8 mouse cellular contexts compared by ENCODE assay signal in genomic region chr7:99858175-99858812, GRCm38 (mm10). TPM values are rescaled to one million over a fixed set of nuclear protein-coding genes. Genes with fewer than 3 reads are reported as not detected.
DNase-seq lines count a peak whose midpoint lies in the region; ATAC-seq and TF ChIP-seq lines count a peak whose summit lies in the region.

No protein-coding gene starts in this region.

- H3K4me3 ChIP-seq in kidney, postnatal 0 days (replicated peaks; ENCODE audit: low read depth, low read length), result peak overlapping the region; percentile 72
- peak overlapping the region; percentile 68 for H3K4me3 ChIP-seq in embryonic facial prominence, embryonic 14.5 days (ENCODE audit: low read depth, low read length)
- H3K4me3 ChIP-seq in intestine, postnatal 0 days (ENCODE audit: low read depth, low read length), result peak overlapping the region; percentile 82
- H3K4me3 ChIP-seq in neural tube, embryonic 13.5 days, result peak overlapping the region; percentile 84

- H3K27ac ChIP-seq in kidney, postnatal 0 days, result peak overlapping the region; percentile 65; the same call in 1 of the 2 replicates
- peak overlapping the region; percentile 75 for H3K27ac ChIP-seq in embryonic facial prominence, embryonic 14.5 days (replicated peaks; ENCODE audit: low read depth, low read length)
- peak overlapping the region; percentile 55 for H3K27ac ChIP-seq in intestine, postnatal 0 days (ENCODE audit: low read depth, low read length)
- peak overlapping the region; percentile 88 for H3K27ac ChIP-seq in neural tube, embryonic 13.5 days (replicated peaks)

- under 1% methylated on average over 19 of the region's 19 CpGs for WGBS in kidney, postnatal 0 days
- WGBS in embryonic facial prominence, embryonic 14.5 days, result 2% methylated on average over 15 of the region's 19 CpGs
- under 1% methylated on average over 19 of the region's 19 CpGs for WGBS in intestine, postnatal 0 days
- 2% methylated on average over 19 of the region's 19 CpGs for WGBS in neural tube, embryonic 13.5 days

- intact Hi-C loops in left cerebral cortex, postnatal 14 days (cut with DNase I), result no loop called here

- H3K4me2 ChIP-seq in kidney, postnatal 0 days (ENCODE audit: low read length), result peak overlapping the region; percentile 63
- H3K4me2 ChIP-seq in embryonic facial prominence, embryonic 14.5 days (ENCODE audit: low read depth, low read length), result peak overlapping the region; percentile 82
- peak overlapping the region; percentile 64 for H3K4me2 ChIP-seq in intestine, postnatal 0 days (replicated peaks; ENCODE audit: low read depth)
- peak overlapping the region; percentile 90 for H3K4me2 ChIP-seq in neural tube, embryonic 13.5 days

- no peak for TF ChIP-seq CTCF in kidney, postnatal 0 days (IDR thresholded peaks at IDR 0.05; ENCODE audit: low read depth)
- TF ChIP-seq CTCF in intestine, postnatal 0 days (IDR thresholded peaks at IDR 0.05; ENCODE audit: low read depth), result no peak

- no peak for DNase-seq in kidney, postnatal 0 days (ENCODE audit: low spot score)
- no peak for DNase-seq in kidney, adult 9 months
- DNase-seq in embryonic facial prominence, embryonic 14.5 days (ENCODE audit: low spot score), result no peak
- DNase-seq in cerebellum, postnatal 4 days (ENCODE audit: low spot score in 2 of 2), result no peak
- no peak for DNase-seq in left cerebral cortex, postnatal 14 days (ENCODE audit: low spot score in 2 of 2)

- peak overlapping the region; percentile 80 for H3K9ac ChIP-seq in kidney, postnatal 0 days (ENCODE audit: low read depth, low read length)
- peak overlapping the region; percentile 80 for H3K9ac ChIP-seq in embryonic facial prominence, embryonic 14.5 days (ENCODE audit: low read depth, low read length)
- peak overlapping the region; percentile 69 for H3K9ac ChIP-seq in intestine, postnatal 0 days (ENCODE audit: low read depth, low read length)
- H3K9ac ChIP-seq in neural tube, embryonic 13.5 days, result peak overlapping the region; percentile 85

- peak; percentile 39 for ATAC-seq in kidney, postnatal 0 days (replicated peaks; ENCODE audit: low FRiP score, low read depth)
- peak; percentile 44 for ATAC-seq in embryonic facial prominence, embryonic 14.5 days (ENCODE audit: low read depth)
- peak; percentile 34; the same call in 1 of the 2 replicates for ATAC-seq in intestine, postnatal 0 days
- ATAC-seq in neural tube, embryonic 13.5 days (ENCODE audit: low read depth), result peak; percentile 71
- no peak for ATAC-seq in monocyte, adult 5-6 weeks (replicated peaks; ENCODE audit: insufficient number of reproducible peaks, low FRiP score, low TSS enrichment, poor library complexity, severe bottlenecking)

- 0 out of 2 replicates have a peak, but pooled peaks cover 10% of the 10 kb centered on the region for H3K36me3 ChIP-seq in kidney, postnatal 0 days (ENCODE audit: insufficient read depth, low read length)
- H3K36me3 ChIP-seq in embryonic facial prominence, embryonic 14.5 days (ENCODE audit: control insufficient read depth, insufficient read depth, low read length), result peaks cover 21% of the 10 kb centered on the region
- peaks cover 11% of the 10 kb centered on the region for H3K36me3 ChIP-seq in intestine, postnatal 0 days (ENCODE audit: control insufficient read depth, insufficient read depth)
- peaks cover 24% of the 10 kb centered on the region for H3K36me3 ChIP-seq in neural tube, embryonic 13.5 days

- H3K27me3 ChIP-seq in kidney, postnatal 0 days (ENCODE audit: insufficient read depth, low read length), result no peaks in the 10 kb centered on the region
- no peaks in the 10 kb centered on the region for H3K27me3 ChIP-seq in embryonic facial prominence, embryonic 14.5 days (replicated peaks; ENCODE audit: control insufficient read depth, insufficient read depth, low read length)
- no peaks in the 10 kb centered on the region for H3K27me3 ChIP-seq in intestine, postnatal 0 days (replicated peaks; ENCODE audit: control insufficient read depth, insufficient read depth, low read length)
- H3K27me3 ChIP-seq in neural tube, embryonic 13.5 days, result no peaks in the 10 kb centered on the region

- peaks cover 8% of the 10 kb centered on the region for H3K4me1 ChIP-seq in kidney, postnatal 0 days (replicated peaks; ENCODE audit: insufficient read depth, low read length)
- peaks cover 8% of the 10 kb centered on the region for H3K4me1 ChIP-seq in embryonic facial prominence, embryonic 14.5 days (ENCODE audit: control insufficient read depth, insufficient read depth, low read length)
- 0 out of 2 replicates have a peak, but pooled peaks cover 3% of the 10 kb centered on the region for H3K4me1 ChIP-seq in intestine, postnatal 0 days (replicated peaks; ENCODE audit: control insufficient read depth, insufficient read depth, low read length)
- peaks cover 24% of the 10 kb centered on the region for H3K4me1 ChIP-seq in neural tube, embryonic 13.5 days (replicated peaks)

- H3K9me3 ChIP-seq in kidney, postnatal 0 days (replicated peaks; ENCODE audit: low read length), result no peaks in the 10 kb centered on the region
- H3K9me3 ChIP-seq in embryonic facial prominence, embryonic 14.5 days (ENCODE audit: control insufficient read depth, low read length), result no peaks in the 10 kb centered on the region
- no peaks in the 10 kb centered on the region for H3K9me3 ChIP-seq in intestine, postnatal 0 days (ENCODE audit: control insufficient read depth)
- H3K9me3 ChIP-seq in neural tube, embryonic 13.5 days, result no peaks in the 10 kb centered on the region

RNA-seq across cellular contexts. Expression of gene Xrra1, which starts 0.6 kb away (rescaled TPM):
- 0.20 TPM in 2 replicates for polyA plus RNA-seq in kidney, postnatal 0 days (2015; fragmentation: Nextera tagmentation; extraction: Ambion mirVana)
- polyA plus RNA-seq in embryonic facial prominence, embryonic 14.5 days (2014; fragmentation: Nextera tagmentation; extraction: Ambion mirVana), result 0.42 and 0.55 TPM in 2 replicates
- 0.17 TPM in 1 of 2 replicates, not detected in the other for polyA plus RNA-seq in intestine, postnatal 0 days (2015; fragmentation: Nextera tagmentation; extraction: Ambion mirVana)
- 0.28 and 0.69 TPM in 2 replicates for polyA plus RNA-seq in neural tube, embryonic 13.5 days (2015; fragmentation: Nextera tagmentation; extraction: Ambion mirVana)
- total RNA-seq in monocyte, adult 5-6 weeks (2017), result 0.21 to 0.86 TPM in 2 of 3 replicates, not detected in the other
- total RNA-seq in left cerebral cortex, postnatal 14 days (2021), result under 1 TPM; 0.97 TPM

RNA-seq across cellular contexts. Expression of gene Spcs2, which starts 5.0 kb away (rescaled TPM):
- 340 and 344 TPM in 2 replicates for polyA plus RNA-seq in kidney, postnatal 0 days (2015; fragmentation: Nextera tagmentation; extraction: Ambion mirVana)
- 290 and 303 TPM in 2 replicates for polyA plus RNA-seq in embryonic facial prominence, embryonic 14.5 days (2014; fragmentation: Nextera tagmentation; extraction: Ambion mirVana)
- polyA plus RNA-seq in intestine, postnatal 0 days (2015; fragmentation: Nextera tagmentation; extraction: Ambion mirVana), result 237 and 238 TPM in 2 replicates
- 329 and 360 TPM in 2 replicates for polyA plus RNA-seq in neural tube, embryonic 13.5 days (2015; fragmentation: Nextera tagmentation; extraction: Ambion mirVana)
- total RNA-seq in monocyte, adult 5-6 weeks (2017), result 121 to 148 TPM (median 139 TPM) in 3 replicates
- 10 to 100 TPM; 81.7 to 94.3 TPM for total RNA-seq in left cerebral cortex, postnatal 14 days (2021)

RNA-seq across cellular contexts. Expression of gene Neu3, which starts 30.1 kb away (rescaled TPM):
- 2.5 and 2.6 TPM in 2 replicates for polyA plus RNA-seq in kidney, postnatal 0 days (2015; fragmentation: Nextera tagmentation; extraction: Ambion mirVana)
- polyA plus RNA-seq in embryonic facial prominence, embryonic 14.5 days (2014; fragmentation: Nextera tagmentation; extraction: Ambion mirVana), result 1.7 and 1.9 TPM in 2 replicates
- 2.5 TPM in 2 replicates for polyA plus RNA-seq in intestine, postnatal 0 days (2015; fragmentation: Nextera tagmentation; extraction: Ambion mirVana)
- polyA plus RNA-seq in neural tube, embryonic 13.5 days (2015; fragmentation: Nextera tagmentation; extraction: Ambion mirVana), result 1.5 and 1.6 TPM in 2 replicates
- total RNA-seq in monocyte, adult 5-6 weeks (2017), result 0.75 to 1.2 TPM in 2 of 3 replicates, not detected in the other
- 1 to 10 TPM; 2.5 to 3.2 TPM for total RNA-seq in left cerebral cortex, postnatal 14 days (2021)
